Mouse (Mus musculus): ENCODE measurements around the gene Slc25a11. TPM values are rescaled to one million over a fixed set of nuclear protein-coding genes. Genes with fewer than 3 reads are reported as not detected.
A peak's percentile ranks its signal among the peaks of the same experiment; 100 is the strongest.

The Slc25a11 gene
- total and polyA plus RNA-seq, 2 experiments from 2014 or later = 154 to 168 TPM

GRCm38 (mm10) chr11:70625473-70625872 lies 21.8 kb downstream of the Slc25a11 start:
- no peaks in the 10 kb centered on the region for H3K9me3 ChIP-seq (ENCODE audit: low read length)
- 38% methylated on average over 4 of the region's 4 CpGs for WGBS
- DNase-seq (ENCODE audit: low spot score) (peak; percentile 60), ATAC-seq (no peak)
- H3K4me2 ChIP-seq (ENCODE audit: low read depth, low read length) = no peak overlapping the region
- H3K9ac ChIP-seq (replicated peaks; ENCODE audit: low read length) = no peak overlapping the region
- no peaks in the 10 kb centered on the region for H3K4me1 ChIP-seq (ENCODE audit: insufficient read depth, low read length)
- H3K36me3 ChIP-seq (ENCODE audit: insufficient read depth, low read length) = no peaks in the 10 kb centered on the region
- peak; percentile 73 for TF ChIP-seq CTCF (IDR thresholded peaks at IDR 0.05; ENCODE audit: low read depth)
- H3K27me3 ChIP-seq (ENCODE audit: insufficient read depth, low read length) = no peaks in the 10 kb centered on the region
- H3K27ac ChIP-seq = no peak overlapping the region
- H3K4me3 ChIP-seq (ENCODE audit: low read length) = no peak overlapping the region

- Histone ChIP-seq H3K27ac (no peak overlapping the region), H3K4me2 (ENCODE audit: low read depth, low read length) (no peak overlapping the region), H3K4me3 (ENCODE audit: low read length) (no peak overlapping the region), H3K27me3 (ENCODE audit: insufficient read depth, low read length) (no peaks in the 10 kb centered on the region), H3K9ac (replicated peaks; ENCODE audit: low read length) (no peak overlapping the region), H3K9me3 (ENCODE audit: low read length) (no peaks in the 10 kb centered on the region), H3K36me3 (ENCODE audit: insufficient read depth, low read length) (no peaks in the 10 kb centered on the region), H3K4me1 (ENCODE audit: insufficient read depth, low read length) (no peaks in the 10 kb centered on the region)
- DNase-seq (ENCODE audit: low spot score) (no peak), ATAC-seq (no peak)
- peak; percentile 35 for TF ChIP-seq CTCF (IDR thresholded peaks at IDR 0.05; ENCODE audit: low read depth)
- 79% methylated on average over 10 of the region's 10 CpGs for WGBS
These were observed 24.1 kb downstream of the Slc25a11 start for GRCm38 (mm10) chr11:70623053-70623742.

- ATAC-seq (no peak), DNase-seq (ENCODE audit: low spot score) (no peak)
- no peak overlapping the region for H3K4me2 ChIP-seq (ENCODE audit: low read depth, low read length)
- 34% methylated on average over 7 of the region's 7 CpGs for WGBS
- H3K4me1 ChIP-seq (ENCODE audit: insufficient read depth, low read length) = no peaks in the 10 kb centered on the region
- no peaks in the 10 kb centered on the region for H3K36me3 ChIP-seq (ENCODE audit: insufficient read depth, low read length)
- H3K4me3 ChIP-seq (ENCODE audit: low read length) = no peak overlapping the region
- TF ChIP-seq CTCF (IDR thresholded peaks at IDR 0.05; ENCODE audit: low read depth) = no peak
- no peak overlapping the region for H3K9ac ChIP-seq (replicated peaks; ENCODE audit: low read length)
- no peak overlapping the region for H3K27ac ChIP-seq
- H3K27me3 ChIP-seq (ENCODE audit: insufficient read depth, low read length) = no peaks in the 10 kb centered on the region
- no peaks in the 10 kb centered on the region for H3K9me3 ChIP-seq (ENCODE audit: low read length)
These were observed 25.1 kb downstream of the Slc25a11 start for GRCm38 (mm10) chr11:70621972-70622814.

GRCm38 (mm10) chr11:70619101-70619500 lies 28.2 kb downstream of the Slc25a11 start, which contains the start of gene Chrne:
Gene Chrne (minus strand): TSS chr11:70619216.
- Histone ChIP-seq H3K36me3 (ENCODE audit: insufficient read depth, low read length) (no peaks in the 10 kb centered on the region; the same call in 1 of the 2 replicates), H3K4me3 (ENCODE audit: low read length) (no peak within 1 kb of the TSS), H3K27me3 (ENCODE audit: insufficient read depth, low read length) (no peaks in the 10 kb centered on the region), H3K4me2 (ENCODE audit: low read depth, low read length) (no peak within 1 kb of the TSS), H3K9me3 (ENCODE audit: low read length) (no peaks in the 10 kb centered on the region), H3K9ac (replicated peaks; ENCODE audit: low read length) (no peak within 1 kb of the TSS), H3K4me1 (ENCODE audit: insufficient read depth, low read length) (peaks cover 6% of the 10 kb centered on the region), H3K27ac (no peak within 1 kb of the TSS)
- TF ChIP-seq CTCF (IDR thresholded peaks at IDR 0.05; ENCODE audit: low read depth) = no peak
- DNase-seq (ENCODE audit: low spot score) (no peak), ATAC-seq (no peak)
- WGBS = 80% methylated on average over 1 of the region's 1 CpGs

- H3K4me2 ChIP-seq (ENCODE audit: low read depth, low read length) = peak within 1 kb of the TSS; percentile 54
- no peaks in the 10 kb centered on the region for H3K27me3 ChIP-seq (ENCODE audit: insufficient read depth, low read length)
- peaks cover 6% of the 10 kb centered on the region for H3K4me1 ChIP-seq (ENCODE audit: insufficient read depth, low read length)
- 20% methylated on average over 21 of the region's 21 CpGs for WGBS
- no peak within 1 kb of the TSS for H3K27ac ChIP-seq
- 0 out of 2 replicates have a peak, but pooled peaks have one; percentile 27 for ATAC-seq
- DNase-seq (ENCODE audit: low spot score) = peak; percentile 10
- H3K4me3 ChIP-seq (ENCODE audit: low read length) = peak within 1 kb of the TSS; percentile 20
- H3K9me3 ChIP-seq (ENCODE audit: low read length) = no peaks in the 10 kb centered on the region
- H3K36me3 ChIP-seq (ENCODE audit: insufficient read depth, low read length) = peaks cover 24% of the 10 kb centered on the region
- peak within 1 kb of the TSS; percentile 35 for H3K9ac ChIP-seq (replicated peaks; ENCODE audit: low read length)
- TF ChIP-seq CTCF (IDR thresholded peaks at IDR 0.05; ENCODE audit: low read depth) = no peak
These were observed 31.7 kb downstream of the Slc25a11 start, which contains the start of gene 4930544D05Rik for GRCm38 (mm10) chr11:70615516-70616093. Gene 4930544D05Rik (plus strand): TSS chr11:70615848.

- peak; percentile 42 for TF ChIP-seq CTCF (IDR thresholded peaks at IDR 0.05; ENCODE audit: low read depth)
- 5% methylated on average over 17 of the region's 17 CpGs for WGBS
- peak overlapping the region; percentile 54 for H3K4me2 ChIP-seq (ENCODE audit: low read depth, low read length)
- no peaks in the 10 kb centered on the region for H3K27me3 ChIP-seq (ENCODE audit: insufficient read depth, low read length)
- peak; percentile 46; the same call in 1 of the 2 replicates for ATAC-seq
- no peak overlapping the region for H3K27ac ChIP-seq
- peak; percentile 42 for DNase-seq (ENCODE audit: low spot score)
- H3K4me1 ChIP-seq (ENCODE audit: insufficient read depth, low read length) = peaks cover 6% of the 10 kb centered on the region
- no peaks in the 10 kb centered on the region for H3K9me3 ChIP-seq (ENCODE audit: low read length)
- H3K36me3 ChIP-seq (ENCODE audit: insufficient read depth, low read length) = peaks cover 27% of the 10 kb centered on the region
- peak overlapping the region; percentile 20 for H3K4me3 ChIP-seq (ENCODE audit: low read length)
- peak overlapping the region; percentile 35 for H3K9ac ChIP-seq (replicated peaks; ENCODE audit: low read length)
These were observed 32.2 kb downstream of the Slc25a11 start for GRCm38 (mm10) chr11:70615074-70615473.
